Mouse (Mus musculus): ENCODE measurements at regions not wholly inside any gene's neighbourhood (a gene's known extent, or its start where the extent isn't known, plus 50 kb on each side); places are given as distances from the start of the nearest gene placed in this dataset.

- no peak for DNase-seq (ENCODE audit: low read depth, low spot score)
Observed at GRCm38 (mm10) chr10:9569277-9569676, 105.7 kb downstream of the Samd5 start.

GRCm38 (mm10) chr10:9557517-9558065 lies 117.4 kb downstream of the Samd5 start:
- DNase-seq (ENCODE audit: low read depth, low spot score) = no peak

GRCm38 (mm10) chr10:9557092-9557491 lies 117.9 kb downstream of the Samd5 start:
- no peak for DNase-seq (ENCODE audit: low read depth, low spot score)

GRCm38 (mm10) chr10:9553946-9554345 lies 121.1 kb downstream of the Samd5 start:
- no peak for DNase-seq (ENCODE audit: low read depth, low spot score)

- DNase-seq (ENCODE audit: low read depth, low spot score) = no peak
Observed at GRCm38 (mm10) chr10:9549913-9550709, 124.9 kb downstream of the Samd5 start.

- DNase-seq (ENCODE audit: low read depth, low spot score) = no peak
Observed at GRCm38 (mm10) chr10:9545807-9546206, 129.2 kb downstream of the Samd5 start.

GRCm38 (mm10) chr10:9544041-9544786 lies 130.8 kb downstream of the Samd5 start:
- no peak for DNase-seq (ENCODE audit: low read depth, low spot score)

- DNase-seq (ENCODE audit: low read depth, low spot score) = no peak
Observed at GRCm38 (mm10) chr10:9541579-9541978, 133.4 kb downstream of the Samd5 start.

- DNase-seq (ENCODE audit: low read depth, low spot score) = no peak
Observed at GRCm38 (mm10) chr10:9537686-9538085, 137.3 kb downstream of the Samd5 start.

GRCm38 (mm10) chr10:9534552-9534951 lies 140.5 kb downstream of the Samd5 start:
- no peak for DNase-seq (ENCODE audit: low read depth, low spot score)

GRCm38 (mm10) chr10:9533283-9533682 lies 141.7 kb downstream of the Samd5 start:
- no peak for DNase-seq (ENCODE audit: low read depth, low spot score)

- DNase-seq (ENCODE audit: low read depth, low spot score) = no peak
Observed at GRCm38 (mm10) chr10:9531931-9532330, 143.1 kb downstream of the Samd5 start.

GRCm38 (mm10) chr10:9529408-9529807 lies 145.6 kb downstream of the Samd5 start:
- DNase-seq (ENCODE audit: low read depth, low spot score) = no peak

- DNase-seq (ENCODE audit: low read depth, low spot score) = no peak
Observed at GRCm38 (mm10) chr10:9528066-9528465, 146.9 kb downstream of the Samd5 start.

- DNase-seq (ENCODE audit: low read depth, low spot score) = no peak
Observed at GRCm38 (mm10) chr10:9509764-9510390, 165.1 kb downstream of the Samd5 start.

GRCm38 (mm10) chr10:9509092-9509671 lies 165.8 kb downstream of the Samd5 start:
- no peak for DNase-seq (ENCODE audit: low read depth, low spot score)

- DNase-seq (ENCODE audit: low read depth, low spot score) = no peak
Observed at GRCm38 (mm10) chr10:9503569-9504493, 171.2 kb downstream of the Samd5 start.

- DNase-seq (ENCODE audit: low read depth, low spot score) = no peak
Observed at GRCm38 (mm10) chr10:9498550-9498949, 176.5 kb downstream of the Samd5 start.

- no peak for DNase-seq (ENCODE audit: low read depth, low spot score)
Observed at GRCm38 (mm10) chr10:9497021-9497420, 178.0 kb downstream of the Samd5 start.

GRCm38 (mm10) chr10:9495143-9495651 lies 179.8 kb downstream of the Samd5 start:
- no peak for DNase-seq (ENCODE audit: low read depth, low spot score)
